Mouse (Mus musculus) liver, embryonic 14.5 days (tissue): ENCODE results near the gene Ddx10.

Experiments used
- CTCF ChIP-seq: IDR thresholded peaks from 2 replicates; pipeline ENCODE4 v1.5.1; 2016; ENCODE audit warnings: antibody characterized with exemption, low read depth, control low read depth
- EP300 ChIP-seq: IDR thresholded peaks from 2 replicates; pipeline ENCODE4 v1.6.1; 2016; ENCODE audit warnings: antibody characterized with exemption, low read depth

DNA sequence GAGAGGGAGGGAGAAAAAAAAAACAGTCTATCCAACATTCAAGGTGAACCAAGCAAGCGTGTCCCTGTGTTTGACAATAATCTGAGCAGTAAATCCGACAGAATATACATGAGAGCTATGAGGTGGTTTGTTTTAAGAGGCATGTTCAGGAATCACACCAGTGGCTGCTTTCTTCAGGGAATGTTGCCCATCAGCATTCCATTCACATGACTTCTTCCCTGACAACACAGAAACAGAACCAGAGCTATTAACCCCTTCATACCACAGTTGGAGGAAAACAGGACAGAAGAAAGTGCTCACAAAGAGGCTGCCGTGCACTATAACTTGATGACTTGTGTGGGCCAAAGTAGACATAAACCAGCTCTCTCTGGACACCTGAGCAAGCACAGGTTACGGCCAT lies 16.5 kb upstream of the Ddx10 start:
- TF ChIP-seq CTCF (no peak), EP300 (no peak)
